Mouse (Mus musculus) MEL (cell line): Measurements from ENCODE around the gene Nobox. TPM values are rescaled to one million over a fixed set of nuclear protein-coding genes. Genes with fewer than 3 reads are reported as not detected.

Experiments
- DNase-seq: peaks from one replicate; pipeline ENCODE4 v3.0.0; 2011; ENCODE audit warnings: low read depth, low spot score
- H3K27ac ChIP-seq: 2 replicates; pipeline ENCODE4 v1.5.1; 2012; ENCODE audit warnings: low read depth, mild to moderate bottlenecking, control low read depth, low read length, moderate library complexity; ENCODE audit not compliant: control insufficient read depth
- H3K27me3 ChIP-seq, 2 experiments: fragments of 150-350 bp in 1 of 2; sonication (generic) in 1 of 2; 2 replicates each; pipeline ENCODE4 v1.6.1; 2012; ENCODE audit warnings: low read length in 2 of 2, mild to moderate bottlenecking in 2 of 2, improper control_type of control experiment in 1 of 2, moderate library complexity in 1 of 2; ENCODE audit not compliant: insufficient read depth in 2 of 2, control insufficient read depth in 1 of 2
- H3K36me3 ChIP-seq, 2 experiments: 2 replicates each; pipeline ENCODE4 v1.6.1; 2012 to 2014; ENCODE audit warnings: low read length in 2 of 2, improper control_type of control experiment in 1 of 2, inconsistent platforms in 1 of 2, mild to moderate bottlenecking in 1 of 2; ENCODE audit not compliant: insufficient read depth in 2 of 2, control insufficient read depth in 1 of 2
- H3K4me1 ChIP-seq, 2 experiments: fragments of 150-350 bp in 1 of 2; sonication (generic) in 1 of 2; 2 replicates each; pipeline ENCODE4 v1.6.1; 2012; ENCODE audit warnings: low read length in 2 of 2, improper control_type of control experiment in 1 of 2, mild to moderate bottlenecking in 1 of 2; ENCODE audit not compliant: insufficient read depth in 2 of 2, control insufficient read depth in 1 of 2
- H3K4me3 ChIP-seq, 2 experiments: fragments of 150-350 bp in 1 of 2; sonication (generic) in 1 of 2; 2 replicates each; pipeline ENCODE4 v1.5.1; 2012; ENCODE audit warnings: low read depth in 2 of 2, low read length in 2 of 2, mild to moderate bottlenecking in 2 of 2, moderate library complexity in 2 of 2, control low read depth in 1 of 2, improper control_type of control experiment in 1 of 2; ENCODE audit not compliant: control insufficient read depth in 1 of 2, insufficient read depth in 1 of 2
- H3K79me2 ChIP-seq: 2 replicates; pipeline ENCODE4 v1.6.1; 2012; ENCODE audit warnings: mild to moderate bottlenecking, low read length, moderate library complexity; ENCODE audit not compliant: control insufficient read depth, poor library complexity, insufficient read depth
- H3K9ac ChIP-seq: 2 replicates; pipeline ENCODE4 v1.6.1; 2012; ENCODE audit warnings: low read depth, mild to moderate bottlenecking, control low read depth, low read length, moderate library complexity; ENCODE audit not compliant: control insufficient read depth, poor library complexity, severe bottlenecking
- H3K9me3 ChIP-seq: fragments of 150-350 bp; sonication (generic); replicated peaks from 2 replicates; pipeline ENCODE4 v1.6.1; 2012; ENCODE audit warnings: mild to moderate bottlenecking, low read length, improper control_type of control experiment, moderate library complexity; ENCODE audit not compliant: insufficient read depth
- BHLHE40 ChIP-seq: IDR thresholded peaks from 2 replicates; pipeline ENCODE4 v1.6.1; 2012; ENCODE audit warnings: low read depth, mild to moderate bottlenecking, inconsistent platforms, low read length, improper control_type of control experiment, borderline replicate concordance
- CHD1 ChIP-seq: IDR thresholded peaks from 2 replicates; pipeline ENCODE4 v1.6.1; 2012; ENCODE audit warnings: low read depth, mild to moderate bottlenecking, inconsistent platforms, low read length, improper control_type of control experiment
- CTCF ChIP-seq, 3 experiments: IDR thresholded peaks in 2 of 3; conservative IDR thresholded peaks in 1 of 3; 2 replicates each; pipeline ENCODE4 v1.5.1; 2011 to 2012; ENCODE audit warnings: low read length in 3 of 3, low read depth in 2 of 3, mild to moderate bottlenecking in 2 of 3, improper control_type of control experiment in 1 of 3, inconsistent platforms in 1 of 3, mixed read lengths in 1 of 3, moderate library complexity in 1 of 3; ENCODE audit not compliant: control insufficient read depth in 1 of 3, insufficient read depth in 1 of 3, poor library complexity in 1 of 3, severe bottlenecking in 1 of 3
- ELF1 ChIP-seq: IDR thresholded peaks from 2 replicates; pipeline ENCODE4 v1.6.1; 2014; ENCODE audit warnings: low read depth, mild to moderate bottlenecking, inconsistent platforms, low read length, improper control_type of control experiment, moderate library complexity
- EP300 ChIP-seq, 2 experiments: IDR thresholded peaks; 2 replicates each; pipeline ENCODE4 v1.6.1; 2011; ENCODE audit warnings: improper control_type of control experiment in 2 of 2, low read length in 2 of 2, low read depth in 1 of 2, mild to moderate bottlenecking in 1 of 2
- ETS1 ChIP-seq: IDR thresholded peaks from 2 replicates; pipeline ENCODE4 v1.6.1; 2012; ENCODE audit warnings: low read depth, mild to moderate bottlenecking, inconsistent platforms, low read length, improper control_type of control experiment, moderate library complexity
- GATA1 ChIP-seq: IDR thresholded peaks from 2 replicates; pipeline ENCODE4 v1.6.1; 2011; ENCODE audit warnings: low read depth, low read length, improper control_type of control experiment
- KAT2A ChIP-seq: conservative IDR thresholded peaks from 2 replicates; pipeline ENCODE4 v1.6.1; 2012; ENCODE audit warnings: low read depth, low read length, improper control_type of control experiment, inconsistent platforms
- MAFK ChIP-seq: IDR thresholded peaks from 2 replicates; pipeline ENCODE4 v1.6.1; 2011; ENCODE audit warnings: low read depth, mild to moderate bottlenecking, low read length, improper control_type of control experiment, borderline replicate concordance
- MAX ChIP-seq: IDR thresholded peaks from 2 replicates; pipeline ENCODE4 v1.6.1; 2011; ENCODE audit warnings: low read length, improper control_type of control experiment
- MEF2A ChIP-seq: IDR thresholded peaks from 2 replicates; pipeline ENCODE4 v1.6.1; 2014; ENCODE audit warnings: low read depth, mild to moderate bottlenecking, inconsistent platforms, low read length, improper control_type of control experiment; ENCODE audit not compliant: poor library complexity, insufficient replicate concordance, severe bottlenecking; ENCODE audit errors: extremely low read depth
- MYC ChIP-seq: IDR thresholded peaks from 2 replicates; pipeline ENCODE4 v1.6.1; 2011; ENCODE audit warnings: low read depth, mild to moderate bottlenecking, low read length, improper control_type of control experiment, moderate library complexity
- NELFE ChIP-seq: IDR thresholded peaks from 2 replicates; pipeline ENCODE4 v1.6.1; 2011; ENCODE audit warnings: low read depth, low read length, improper control_type of control experiment
- POLR2A ChIP-seq, 2 experiments: IDR thresholded peaks; 2 replicates each; pipeline ENCODE4 v1.6.1; 2011 to 2012; ENCODE audit warnings: low read length in 2 of 2, mild to moderate bottlenecking in 2 of 2, control low read depth in 1 of 2, improper control_type of control experiment in 1 of 2, low read depth in 1 of 2, moderate library complexity in 1 of 2; ENCODE audit not compliant: control insufficient read depth in 1 of 2, insufficient read depth in 1 of 2, poor library complexity in 1 of 2
- POLR2AphosphoS5 ChIP-seq: IDR thresholded peaks from 2 replicates; pipeline ENCODE4 v1.6.1; 2012; ENCODE audit warnings: low read depth, borderline replicate concordance, mild to moderate bottlenecking, inconsistent platforms, low read length, moderate library complexity, mixed read lengths
- SIN3A ChIP-seq: IDR thresholded peaks from 2 replicates; pipeline ENCODE4 v1.6.1; 2012; ENCODE audit warnings: low read length, improper control_type of control experiment, inconsistent platforms
- SMC3 ChIP-seq: IDR thresholded peaks from 2 replicates; pipeline ENCODE4 v1.6.1; 2011; ENCODE audit warnings: low read depth, low read length, improper control_type of control experiment
- TAL1 ChIP-seq: IDR thresholded peaks from 2 replicates; pipeline ENCODE4 v1.6.1; 2012; ENCODE audit warnings: mild to moderate bottlenecking, inconsistent platforms, low read length, moderate library complexity, mixed read lengths
- USF2 ChIP-seq, 2 experiments: IDR thresholded peaks; 2 replicates each; pipeline ENCODE4 v1.6.1; 2011 to 2012; ENCODE audit warnings: improper control_type of control experiment in 2 of 2, low read length in 2 of 2, borderline replicate concordance in 1 of 2, inconsistent platforms in 1 of 2, low read depth in 1 of 2, mild to moderate bottlenecking in 1 of 2; ENCODE audit not compliant: insufficient read depth in 1 of 2
- ZKSCAN1 ChIP-seq: IDR thresholded peaks from 2 replicates; pipeline ENCODE4 v1.6.1; 2012; ENCODE audit warnings: low read depth, mild to moderate bottlenecking, inconsistent platforms, low read length, improper control_type of control experiment, moderate library complexity
- ZMIZ1 ChIP-seq: IDR thresholded peaks from 2 replicates; pipeline ENCODE4 v1.6.1; 2012; ENCODE audit warnings: low read depth, mild to moderate bottlenecking, inconsistent platforms, low read length, improper control_type of control experiment, moderate library complexity
- ZNF384 ChIP-seq: IDR thresholded peaks from 2 replicates; pipeline ENCODE4 v1.6.1; 2012; ENCODE audit warnings: low read depth, mild to moderate bottlenecking, inconsistent platforms, low read length, improper control_type of control experiment
- polyA plus RNA-seq, 2 experiments: library from polyadenylated mRNA; stranded (reverse) in 1 of 2; unstranded in 1 of 2; fragments of >175 nt in 1 of 2; fragments of >200 nt in 1 of 2; gene quantifications; 2 replicates each; pipeline versions ENCODE4 v1.2.1 to v1.2.4; 2012; ENCODE audit warnings: low replicate concordance in 2 of 2, low read depth in 1 of 2; ENCODE audit not compliant: insufficient read length in 2 of 2, insufficient read depth in 1 of 2, missing spikeins in 1 of 2
- total RNA-seq: library from RNA; depleted of rRNA; stranded (reverse); fragments of 300-350 nt; gene quantifications from 2 replicates; pipeline ENCODE4 v1.2.3, GENCODE M21; 2012

The Nobox gene
- total and polyA plus RNA-seq, 3 experiments, result not detected

GRCm38 (mm10) chr6:43266356-43266755, 43.0 kb downstream of the Nobox start:
- TF ChIP-seq POLR2A (IDR thresholded peaks at IDR 0.05; ENCODE audit: control insufficient read depth in 1 of 2, insufficient read depth in 1 of 2, low read depth in 1 of 2, low read length in 2 of 2, poor library complexity in 1 of 2) (no peak), NELFE (no peak), TAL1 (no peak), CTCF (IDR thresholded peaks at IDR 0.05 in 2 of 3, conservative IDR thresholded peaks at IDR 0.05 in 1 of 3; ENCODE audit: control insufficient read depth in 1 of 3, insufficient read depth in 1 of 3, low read depth in 2 of 3, low read length in 3 of 3, poor library complexity in 1 of 3, severe bottlenecking in 1 of 3) (no peak), BHLHE40 (no peak), CHD1 (no peak), MAX (no peak), MEF2A (no peak), MAFK (no peak), KAT2A (no peak), ELF1 (no peak), SMC3 (no peak), GATA1 (no peak), USF2 (IDR thresholded peaks at IDR 0.05; ENCODE audit: borderline replicate concordance in 1 of 2, insufficient read depth in 1 of 2, low read depth in 1 of 2, low read length in 2 of 2) (no peak), ZKSCAN1 (no peak), EP300 (IDR thresholded peaks at IDR 0.05; ENCODE audit: low read depth in 1 of 2, low read length in 2 of 2) (no peak), ZNF384 (no peak), ZMIZ1 (no peak)
- H3K4me3 ChIP-seq, result no peak overlapping the region
- H3K9ac ChIP-seq, result no peak overlapping the region
- H3K79me2 ChIP-seq, result no peaks in the 10 kb centered on the region
- no peaks in the 10 kb centered on the region for H3K4me1 ChIP-seq
- H3K36me3 ChIP-seq, result no peaks in the 10 kb centered on the region
- DNase-seq, result no peak
- no peaks in the 10 kb centered on the region; a peak in 1 of 4 replicates for H3K27me3 ChIP-seq
- H3K27ac ChIP-seq, result no peak overlapping the region
- H3K9me3 ChIP-seq, result no peaks in the 10 kb centered on the region

GRCm38 (mm10) chr6:43265363-43266041, 43.9 kb downstream of the Nobox start, which contains the start of gene Arhgef5:
TSS of gene Arhgef5 (plus strand) at chr6:43265582.
- Histone ChIP-seq H3K9me3 (no peaks in the 10 kb centered on the region), H3K4me3 (no peak within 1 kb of the TSS), H3K4me1 (no peaks in the 10 kb centered on the region), H3K36me3 (no peaks in the 10 kb centered on the region), H3K27me3 (no peaks in the 10 kb centered on the region; a peak in 1 of 4 replicates), H3K27ac (no peak within 1 kb of the TSS), H3K9ac (no peak within 1 kb of the TSS), H3K79me2 (no peaks in the 10 kb centered on the region)
- no peak for TF ChIP-seq MEF2A
- no peak for TF ChIP-seq ETS1
- TF ChIP-seq EP300 (IDR thresholded peaks at IDR 0.05; ENCODE audit: low read depth in 1 of 2, low read length in 2 of 2), result no peak
- TF ChIP-seq MYC, result no peak
- no peak for TF ChIP-seq GATA1
- TF ChIP-seq SIN3A, result no peak
- no peak for TF ChIP-seq ELF1
- TF ChIP-seq POLR2AphosphoS5, result no peak
- DNase-seq, result no peak
